Mouse (Mus musculus): Measurements from ENCODE around the gene Tm9sf4.

DNA sequence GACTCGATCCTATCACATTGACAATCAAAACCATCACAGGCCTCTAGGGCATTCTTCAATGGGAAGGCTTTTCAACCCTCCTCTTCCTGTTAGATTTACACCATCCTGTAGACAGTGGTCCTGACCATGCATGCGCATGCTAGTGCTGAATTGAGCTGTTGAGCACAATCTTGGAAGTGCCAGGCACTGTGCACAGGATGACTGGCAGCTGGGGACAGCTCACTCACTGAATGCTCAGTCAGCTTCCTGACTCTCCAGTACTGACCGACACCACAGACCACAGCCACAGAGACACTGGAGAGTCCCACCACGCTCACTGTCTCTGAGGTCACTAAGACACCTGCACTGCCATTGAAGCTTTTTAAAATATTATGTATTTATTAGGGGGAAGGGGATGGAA is 54.3 kb downstream of the Tm9sf4 start:
- TF ChIP-seq GATA1 (IDR thresholded peaks at IDR 0.05; ENCODE audit: low read length) (no peak), TAL1 (IDR thresholded peaks at IDR 0.05; ENCODE audit: low read length) (no peak)
